Mouse (Mus musculus) lung, embryonic 14.5 days (tissue): Measurements from ENCODE around the gene Nsmce1. TPM values are rescaled to one million over a fixed set of nuclear protein-coding genes. Genes with fewer than 3 reads are reported as not detected.

ENCODE experiments used
- ATAC-seq: fragments of 200-750 bp; cut with Nextera tagmentation; 2 replicates; pipeline ENCODE4 v1.8.0; 2017; ENCODE audit warnings: mild to moderate bottlenecking, moderate TSS enrichment, moderate library complexity; ENCODE audit not compliant: insufficient read depth
- DNase-seq: peaks from one replicate; pipeline ENCODE4 v3.0.0-alpha.2; 2015
- H3K27ac ChIP-seq: fragments of 300-500 bp; sonication (generic); 2 replicates; pipeline ENCODE4 v1.5.1; 2014; ENCODE audit warnings: low read depth, mild to moderate bottlenecking, moderate library complexity
- H3K27me3 ChIP-seq: fragments of 300-500 bp; sonication (generic); 2 replicates; pipeline ENCODE4 v1.6.1; 2014; ENCODE audit warnings: low read length, control low read depth; ENCODE audit not compliant: insufficient read depth
- H3K36me3 ChIP-seq: fragments of 300-500 bp; sonication (generic); 2 replicates; pipeline ENCODE4 v1.6.1; 2014; ENCODE audit warnings: control low read depth; ENCODE audit not compliant: insufficient read depth
- H3K4me1 ChIP-seq: fragments of 300-500 bp; sonication (generic); 2 replicates; pipeline ENCODE4 v1.6.1; 2014; ENCODE audit warnings: antibody characterized with exemption, control low read depth; ENCODE audit not compliant: insufficient read depth
- H3K4me2 ChIP-seq: fragments of 300-500 bp; sonication (generic); 2 replicates; pipeline ENCODE4 v1.6.1; 2014; ENCODE audit warnings: mild to moderate bottlenecking
- H3K4me3 ChIP-seq: fragments of 300-500 bp; sonication (generic); 2 replicates; pipeline ENCODE4 v1.5.1; 2014; ENCODE audit warnings: low read depth, low read length
- H3K9ac ChIP-seq: fragments of 300-500 bp; sonication (generic); 2 replicates; pipeline ENCODE4 v1.6.1; 2014
- H3K9me3 ChIP-seq: fragments of 300-500 bp; sonication (generic); 2 replicates; pipeline ENCODE4 v1.6.1; 2016; ENCODE audit warnings: low read depth, low read length, control low read depth
- CTCF ChIP-seq: IDR thresholded peaks from 2 replicates; pipeline ENCODE4 v1.5.1; 2016; ENCODE audit warnings: antibody characterized with exemption, low read depth
- WGBS: fragments of 180-500 bp; shearing (Covaris S2); extraction: QIAGEN DNeasy Blood & Tissue Kit; methylation state at CpG from one replicate; pipeline ENCODE4 v1.1.7; 2014; 5-methylcytosine and 5-hydroxymethylcytosine counted together
- polyA plus RNA-seq: library from polyadenylated mRNA; unstranded; fragments of >200 nt; fragmentation: Nextera tagmentation; extraction: Ambion mirVana; gene quantifications from 2 replicates; pipeline ENCODE4 v1.2.1, GENCODE M21; 2014

Nsmce1 gene
- polyA plus RNA-seq, 1 experiment from 2014 or later = 156 TPM

DNA sequence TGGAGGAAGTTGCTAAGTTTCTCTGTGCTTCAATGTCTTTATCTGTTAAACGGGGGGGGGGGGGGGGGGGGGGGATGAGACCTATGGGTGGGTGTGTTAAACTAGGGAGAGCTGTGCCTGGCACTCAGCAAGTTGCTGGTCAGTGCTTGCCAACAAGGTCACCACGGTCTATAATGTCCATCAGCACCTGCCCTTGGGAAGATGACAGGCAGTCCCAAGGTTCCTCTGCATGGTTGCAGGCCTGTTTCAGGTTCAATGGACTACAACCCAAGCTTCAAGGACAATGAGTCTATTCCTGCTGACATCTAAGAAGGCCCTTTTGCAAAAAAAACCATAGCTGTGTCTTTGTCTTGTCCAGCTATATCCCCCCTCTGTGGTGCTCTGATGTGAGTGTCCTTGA is 69.5 kb downstream of the Nsmce1 start:
- 46% methylated on average over 2 of the region's 2 CpGs for WGBS
- Histone ChIP-seq H3K9me3 (no peaks in the 10 kb centered on the region), H3K9ac (no peak overlapping the region), H3K4me1 (no peaks in the 10 kb centered on the region), H3K36me3 (no peaks in the 10 kb centered on the region), H3K4me3 (no peak overlapping the region), H3K4me2 (no peak overlapping the region), H3K27me3 (no peaks in the 10 kb centered on the region), H3K27ac (no peak overlapping the region)
- ATAC-seq (no peak), DNase-seq (no peak)
- no peak for TF ChIP-seq CTCF

DNA sequence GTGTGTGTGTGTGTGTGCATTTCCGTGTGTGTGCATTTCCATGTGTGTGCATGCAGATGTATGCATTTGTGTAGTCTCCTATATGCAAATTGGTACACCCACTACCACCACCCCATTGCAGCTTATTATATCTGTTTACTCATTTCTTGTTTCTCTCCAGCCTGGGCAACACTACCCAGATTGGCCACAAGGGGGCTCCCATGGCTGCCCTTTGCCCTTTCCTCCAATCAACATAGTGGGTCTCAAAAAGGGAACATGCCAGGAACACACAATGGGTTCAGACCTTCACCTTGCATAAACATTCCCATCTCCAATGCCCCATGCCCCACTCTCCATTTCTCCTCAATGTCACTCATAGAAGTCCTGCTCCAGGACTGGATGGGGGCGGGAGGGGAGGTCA is 71.2 kb downstream of the Nsmce1 start:
- Histone ChIP-seq H3K27me3 (no peaks in the 10 kb centered on the region), H3K4me1 (no peaks in the 10 kb centered on the region), H3K4me3 (no peak overlapping the region), H3K9me3 (no peaks in the 10 kb centered on the region), H3K4me2 (no peak overlapping the region), H3K9ac (no peak overlapping the region), H3K36me3 (no peaks in the 10 kb centered on the region), H3K27ac (no peak overlapping the region)
- ATAC-seq = no peak
- 43% methylated on average over 2 of the region's 2 CpGs for WGBS
- peak; percentile 80 for TF ChIP-seq CTCF
- DNase-seq = peak; percentile 38

DNA sequence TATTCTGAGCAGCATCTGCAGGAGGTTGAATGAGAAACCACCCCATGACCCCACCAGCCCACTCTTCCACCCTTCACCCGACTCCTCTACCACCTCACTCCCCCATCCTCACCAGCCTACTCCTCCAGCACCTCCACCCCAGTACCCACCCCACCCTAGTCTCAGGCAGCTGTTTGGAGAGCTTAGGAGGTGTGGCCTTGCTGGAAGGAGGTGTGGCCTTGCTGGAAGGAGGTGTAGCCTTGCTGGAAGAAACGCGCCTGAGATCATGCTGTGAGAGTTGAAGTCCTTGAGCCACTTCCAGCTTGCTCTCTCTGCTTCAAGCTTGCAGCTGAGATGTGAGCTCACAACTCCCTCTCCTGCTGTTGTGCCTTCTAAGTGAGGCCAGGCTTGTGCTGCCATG is 73.0 kb downstream of the Nsmce1 start:
- no peak for TF ChIP-seq CTCF
- no peaks in the 10 kb centered on the region for H3K27me3 ChIP-seq
- H3K9ac ChIP-seq = no peak overlapping the region
- DNase-seq (peak; percentile 57), ATAC-seq (peak; percentile 59; the same call in 1 of the 2 replicates)
- no peaks in the 10 kb centered on the region for H3K36me3 ChIP-seq
- no peaks in the 10 kb centered on the region for H3K9me3 ChIP-seq
- WGBS = 26% methylated on average over 3 of the region's 3 CpGs
- no peak overlapping the region for H3K4me2 ChIP-seq
- no peak overlapping the region for H3K27ac ChIP-seq
- H3K4me3 ChIP-seq = no peak overlapping the region
- H3K4me1 ChIP-seq = no peaks in the 10 kb centered on the region

Other genes with a start within 250 kb of the Nsmce1 start
- 14.9 and 15.7 TPM in 2 replicates for gene Kdm8, start 46.9 kb downstream of the Nsmce1 start, polyA plus RNA-seq
- gene Il4ra, start 60.5 kb upstream of the Nsmce1 start, polyA plus RNA-seq = 11.3 and 12.6 TPM in 2 replicates
- 0.14 and 0.41 TPM in 2 replicates for gene Il21r, start 111.8 kb upstream of the Nsmce1 start, polyA plus RNA-seq
- gene Gtf3c1, start 216.2 kb upstream of the Nsmce1 start, polyA plus RNA-seq = 33.5 and 37.0 TPM in 2 replicates
- gene D430042O09Rik, start 216.3 kb upstream of the Nsmce1 start, polyA plus RNA-seq = 10.1 and 10.9 TPM in 2 replicates